Mouse (Mus musculus): Measurements from ENCODE around the gene Ldlrad3.

Gene Ldlrad3

GRCm38 (mm10) chr2:101967152-101967551 lies 219.0 kb downstream of the Ldlrad3 start:
- in situ Hi-C loops (cut with MboI, MseI): no loop called here

GRCm38 (mm10) chr2:101966017-101966416 lies 220.2 kb downstream of the Ldlrad3 start:
- in situ Hi-C loops (cut with MboI, MseI): no loop called here

- in situ Hi-C loops (cut with MboI, MseI): no loop called here
Observed at GRCm38 (mm10) chr2:101965515-101965914, 220.7 kb downstream of the Ldlrad3 start.

GRCm38 (mm10) chr2:101963367-101963766 lies 222.8 kb downstream of the Ldlrad3 start:
- in situ Hi-C loops (cut with MboI, MseI): loop anchor here (5.0 kb wide), 1 partner anchor 1299 kb away; no protein-coding TSS in a partner anchor

GRCm38 (mm10) chr2:101962349-101962748 lies 223.8 kb downstream of the Ldlrad3 start:
- in situ Hi-C loops (cut with MboI, MseI): loop anchor here (5.0 kb wide), 1 partner anchor 1300 kb away; no protein-coding TSS in a partner anchor

- in situ Hi-C loops (cut with MboI, MseI): loop anchor here (5.0 kb wide), 1 partner anchor 1301 kb away; no protein-coding TSS in a partner anchor
Observed at GRCm38 (mm10) chr2:101961391-101961790, 224.8 kb downstream of the Ldlrad3 start.

- in situ Hi-C loops (cut with MboI, MseI): loop anchor here (5.0 kb wide), 1 partner anchor 1302 kb away; no protein-coding TSS in a partner anchor
Observed at GRCm38 (mm10) chr2:101960658-101961057, 225.5 kb downstream of the Ldlrad3 start.

GRCm38 (mm10) chr2:101956125-101956524 lies 230.1 kb downstream of the Ldlrad3 start:
- in situ Hi-C loops (cut with MboI, MseI): no loop called here

- in situ Hi-C loops (cut with MboI, MseI): no loop called here
Observed at GRCm38 (mm10) chr2:101952951-101953361, 233.2 kb downstream of the Ldlrad3 start.

GRCm38 (mm10) chr2:101950716-101951520 lies 235.3 kb downstream of the Ldlrad3 start:
- in situ Hi-C loops (cut with MboI, MseI): no loop called here

- in situ Hi-C loops (cut with MboI, MseI): no loop called here
Observed at GRCm38 (mm10) chr2:101935006-101935405, 251.2 kb downstream of the Ldlrad3 start.

- in situ Hi-C loops (cut with MboI, MseI): no loop called here
Observed at GRCm38 (mm10) chr2:101933301-101933700, 252.9 kb downstream of the Ldlrad3 start.

GRCm38 (mm10) chr2:101932169-101932936 lies 253.8 kb downstream of the Ldlrad3 start:
- in situ Hi-C loops (cut with MboI, MseI): no loop called here

- in situ Hi-C loops (cut with MboI, MseI): no loop called here
Observed at GRCm38 (mm10) chr2:101925591-101926188, 260.5 kb downstream of the Ldlrad3 start.

- in situ Hi-C loops (cut with MboI, MseI): no loop called here
Observed at GRCm38 (mm10) chr2:101925183-101925582, 261.0 kb downstream of the Ldlrad3 start.

- in situ Hi-C loops (cut with MboI, MseI): no loop called here
Observed at GRCm38 (mm10) chr2:101923181-101923580, 263.0 kb downstream of the Ldlrad3 start.

- in situ Hi-C loops (cut with MboI, MseI): no loop called here
Observed at GRCm38 (mm10) chr2:101922302-101922701, 263.9 kb downstream of the Ldlrad3 start.

GRCm38 (mm10) chr2:101920136-101920554 lies 266.0 kb downstream of the Ldlrad3 start:
- in situ Hi-C loops (cut with MboI, MseI): no loop called here

- in situ Hi-C loops (cut with MboI, MseI): no loop called here
Observed at GRCm38 (mm10) chr2:101918518-101918917, 267.7 kb downstream of the Ldlrad3 start.

- in situ Hi-C loops (cut with MboI, MseI): loop anchor here (5.0 to 10.0 kb wide), 2 partner anchors 195 to 543 kb away; partner anchors contain the start of gene Fjx1
Observed at GRCm38 (mm10) chr2:101909326-101910080, 276.7 kb downstream of the Ldlrad3 start.

- in situ Hi-C loops (cut with MboI, MseI): loop anchor here (5.0 to 10.0 kb wide), 2 partner anchors 196 to 544 kb away; partner anchors contain the start of gene Fjx1
Observed at GRCm38 (mm10) chr2:101908773-101909172, 277.4 kb downstream of the Ldlrad3 start.

Measured in T-helper 2 cell (primary cell).